In the genomic region with DNA sequence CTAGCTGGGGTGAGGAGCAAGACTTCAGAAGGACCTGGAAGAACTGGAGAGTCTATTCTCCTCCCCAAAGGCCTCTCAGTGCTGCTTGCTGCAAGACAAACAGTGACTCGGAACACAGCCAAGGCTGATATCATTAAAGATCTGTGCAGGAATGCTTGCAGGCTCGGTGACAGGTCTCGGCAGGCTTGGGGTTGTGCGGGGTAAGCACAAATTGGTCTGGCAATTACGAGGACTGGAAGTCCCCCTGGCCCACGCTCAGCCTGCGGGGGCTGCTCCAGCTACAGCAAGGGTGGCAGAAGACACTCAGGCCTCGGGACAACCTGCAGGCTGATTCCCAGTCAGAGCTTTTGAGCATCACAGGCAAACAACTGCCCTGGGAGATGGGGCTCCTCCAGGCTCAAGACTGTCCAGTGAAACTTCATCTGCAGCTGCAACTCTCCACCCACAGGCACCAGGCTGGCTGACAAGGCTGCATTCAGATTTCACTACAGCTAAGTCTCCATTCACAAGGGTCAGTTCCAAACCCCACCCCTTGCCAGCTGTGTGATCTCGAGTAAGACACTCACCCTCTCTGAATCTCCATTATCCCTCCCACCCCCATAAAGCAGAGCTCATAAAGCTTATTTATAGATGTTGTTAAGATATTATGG, we compare ENCODE assay signal across 9 mouse cellular contexts. TPM values are rescaled to one million over a fixed set of nuclear protein-coding genes. Genes with fewer than 3 reads are reported as not detected.
DNase-seq lines count a peak whose midpoint lies in the region; ATAC-seq lines count a peak whose summit lies in the region.
"Had no signal": no experiment of that assay in that cellular context is flagged by ENCODE, and none has a peak within 500 bp of the region (broad histone marks: within the 10 kb centered on the region; RNA-seq: fewer than 3 reads in every experiment).

No protein-coding gene starts in this region.

- H3K4me1 ChIP-seq in neural tube, embryonic 13.5 days (replicated peaks) = peaks cover 48% of the 10 kb centered on the region

- H3K27ac ChIP-seq in neural tube, embryonic 13.5 days (replicated peaks) = peak overlapping the region; percentile 59

- WGBS in neural tube, embryonic 13.5 days = 41% methylated on average over 9 of the region's 9 CpGs

- no peak for ATAC-seq in neural tube, embryonic 13.5 days (ENCODE audit: low read depth)
- ATAC-seq in megakaryocyte progenitor cell, adult 5-6 weeks (replicated peaks; ENCODE audit: poor library complexity) = no peak

- DNase-seq in cerebellum, adult 9-11 months = peak; percentile 55
- no peak for DNase-seq in cerebellum, adult 11-12 months
- DNase-seq in neural tube, embryonic 10.5 days (ENCODE audit: extremely low spot score, low spot score) = no peak
- peak; percentile 21 to 54 for DNase-seq in lung, adult 18-20 months
- peak; percentile 29 for DNase-seq in urinary bladder, adult 2 months (ENCODE audit: low spot score)
- DNase-seq in heart, postnatal 4 days = no peak
- DNase-seq: spleen, adult 18-20 months had no signal

- no peak overlapping the region for H3K4me2 ChIP-seq in neural tube, embryonic 13.5 days

- H3K9ac ChIP-seq in neural tube, embryonic 13.5 days = no peak overlapping the region

- H3K4me3 ChIP-seq in neural tube, embryonic 13.5 days = no peak overlapping the region

- H3K36me3 ChIP-seq in neural tube, embryonic 13.5 days = no peaks in the 10 kb centered on the region

- no peaks in the 10 kb centered on the region for H3K27me3 ChIP-seq in neural tube, embryonic 13.5 days

- no peaks in the 10 kb centered on the region for H3K9me3 ChIP-seq in neural tube, embryonic 13.5 days

RNA-seq across cellular contexts. Expression of gene Sez6l, which starts 31.0 kb away (rescaled TPM):
- polyA plus RNA-seq in neural tube, embryonic 13.5 days (2015; fragmentation: Nextera tagmentation; extraction: Ambion mirVana) = 21.8 and 24.8 TPM in 2 replicates
- 0.23 and 0.35 TPM in 2 replicates for polyA plus RNA-seq in urinary bladder, adult 2 months (2012; rRNA removed)
- total RNA-seq in heart, postnatal 4 days (2021) = under 1 TPM; 0.52 TPM
- total RNA-seq in megakaryocyte progenitor cell, adult 5-6 weeks (2015) = not detected in 2 replicates
- total RNA-seq in megakaryocyte progenitor cell, adult 5-6 weeks (2017) = not detected in 2 replicates

Comparison
In these comparisons a context has a peak if more than half of its experiments do, and no peak if none do; other contexts are left out.
1. DNase-seq: peak in cerebellum, adult 9-11 months (single experiment), lung, adult 18-20 months (2 of 2) and urinary bladder, adult 2 months (single experiment); none in cerebellum, adult 11-12 months (single experiment), neural tube, embryonic 10.5 days (single experiment) and heart, postnatal 4 days (single experiment).